Mouse (Mus musculus) limb, embryonic 13.5 days (tissue): ENCODE measurements at regions not wholly inside any gene's neighbourhood (a gene's known extent, or its start where the extent isn't known, plus 50 kb on each side); places are given as distances from the start of the nearest gene placed in this dataset.

Source experiments
- ATAC-seq: fragments of 200-750 bp; cut with Nextera tagmentation; 2 replicates; pipeline ENCODE4 v1.8.0; 2017; ENCODE audit warnings: low read depth, moderate number of reproducible peaks, moderate TSS enrichment; ENCODE audit not compliant: low FRiP score
- H3K27ac ChIP-seq: fragments of 300-500 bp; sonication (generic); 2 replicates; pipeline ENCODE4 v1.5.1; 2015; ENCODE audit warnings: inconsistent platforms, mild to moderate bottlenecking, moderate library complexity
- H3K27me3 ChIP-seq: fragments of 300-500 bp; sonication (generic); 2 replicates; pipeline ENCODE4 v1.6.1; 2015; ENCODE audit warnings: mild to moderate bottlenecking, inconsistent platforms
- H3K36me3 ChIP-seq: fragments of 300-500 bp; sonication (generic); 2 replicates; pipeline ENCODE4 v1.6.1; 2015; ENCODE audit warnings: inconsistent platforms, mild to moderate bottlenecking, moderate library complexity
- H3K4me1 ChIP-seq: fragments of 300-500 bp; sonication (generic); 2 replicates; pipeline ENCODE4 v1.6.1; 2015; ENCODE audit warnings: inconsistent platforms
- H3K4me2 ChIP-seq: fragments of 300-500 bp; sonication (generic); replicated peaks from 2 replicates; pipeline ENCODE4 v1.6.1; 2015; ENCODE audit warnings: inconsistent platforms, mild to moderate bottlenecking, moderate library complexity
- H3K4me3 ChIP-seq: fragments of 300-500 bp; sonication (generic); 2 replicates; pipeline ENCODE4 v1.5.1; 2015; ENCODE audit warnings: moderate library complexity, mild to moderate bottlenecking, inconsistent platforms
- H3K9ac ChIP-seq: fragments of 300-500 bp; sonication (generic); 2 replicates; pipeline ENCODE4 v1.6.1; 2015; ENCODE audit warnings: mild to moderate bottlenecking, inconsistent platforms
- H3K9me3 ChIP-seq: fragments of 300-500 bp; sonication (generic); 2 replicates; pipeline ENCODE4 v1.6.1; 2016; ENCODE audit warnings: inconsistent platforms
- WGBS: fragments of 180-500 bp; shearing (Covaris S2); methylation state at CpG from one replicate; pipeline ENCODE4 v1.1.7; 2015; 5-methylcytosine and 5-hydroxymethylcytosine counted together

- H3K27me3 ChIP-seq = no peaks in the 10 kb centered on the region
- H3K27ac ChIP-seq = no peak overlapping the region
- no peak overlapping the region for H3K4me2 ChIP-seq
- H3K9ac ChIP-seq = no peak overlapping the region
- WGBS = 86% methylated on average over 2 of the region's 2 CpGs
- H3K4me3 ChIP-seq = no peak overlapping the region
- H3K4me1 ChIP-seq = peaks cover 5% of the 10 kb centered on the region
- no peak for ATAC-seq
- H3K36me3 ChIP-seq = no peaks in the 10 kb centered on the region
- H3K9me3 ChIP-seq = no peaks in the 10 kb centered on the region
These were observed 645.4 kb upstream of the Gm10131 start for GRCm38 (mm10) chr8:34756916-34757315.

DNA sequence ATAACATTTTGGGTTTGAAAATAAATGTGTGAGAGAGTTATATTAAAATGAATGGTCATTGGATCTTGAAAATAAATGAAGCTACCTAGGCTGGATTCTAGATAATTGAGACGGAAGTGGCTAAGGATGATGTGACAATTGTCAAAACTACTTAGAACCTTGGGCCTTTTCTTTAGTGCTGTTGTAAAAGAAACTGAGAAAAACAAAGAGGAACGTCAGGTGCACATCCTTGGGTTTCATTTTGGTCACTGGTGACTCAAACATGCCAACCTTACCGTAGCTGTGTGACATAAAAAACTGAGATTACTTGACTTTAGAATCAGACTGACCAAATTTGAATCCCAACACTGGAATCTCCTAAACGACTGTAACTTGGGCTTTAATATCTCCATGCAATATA lies 644.6 kb upstream of the Gm10131 start:
- H3K36me3 ChIP-seq = no peaks in the 10 kb centered on the region
- ATAC-seq = no peak
- WGBS = 89% methylated on average over 4 of the region's 4 CpGs

DNA sequence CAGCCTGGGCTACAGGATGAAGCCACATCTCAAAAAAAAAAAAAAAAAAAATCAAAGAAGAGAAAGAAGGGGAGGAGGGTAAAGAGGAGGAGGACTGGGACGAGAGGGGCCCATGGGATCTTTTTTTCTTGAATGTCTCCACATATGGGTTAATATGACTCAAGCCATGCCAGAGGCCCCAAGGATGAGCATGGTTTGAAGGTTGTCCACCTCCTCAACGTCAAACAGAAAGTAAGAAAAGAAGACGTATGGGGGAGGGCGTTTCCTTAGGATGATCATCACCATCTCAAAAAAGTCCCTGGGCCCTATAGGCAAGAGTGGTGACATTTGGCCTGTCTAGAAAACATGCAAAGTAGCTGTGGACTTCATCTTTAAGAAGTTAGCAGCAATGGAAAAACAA lies 643.9 kb upstream of the Gm10131 start:
- H3K4me3 ChIP-seq = no peak overlapping the region
- H3K27me3 ChIP-seq = no peaks in the 10 kb centered on the region
- H3K27ac ChIP-seq = no peak overlapping the region
- no peaks in the 10 kb centered on the region for H3K36me3 ChIP-seq
- 86% methylated on average over 4 of the region's 4 CpGs for WGBS
- no peak overlapping the region for H3K9ac ChIP-seq
- H3K4me1 ChIP-seq = no peaks in the 10 kb centered on the region
- no peak for ATAC-seq
- no peaks in the 10 kb centered on the region for H3K9me3 ChIP-seq
- no peak overlapping the region for H3K4me2 ChIP-seq

More for the DNA sequence above, 644.6 kb upstream of the Gm10131 start:
- Histone ChIP-seq H3K4me2 (no peak overlapping the region), H3K4me1 (peaks cover 2% of the 10 kb centered on the region), H3K4me3 (no peak overlapping the region), H3K9me3 (no peaks in the 10 kb centered on the region), H3K27me3 (no peaks in the 10 kb centered on the region), H3K27ac (no peak overlapping the region), H3K9ac (no peak overlapping the region)

DNA sequence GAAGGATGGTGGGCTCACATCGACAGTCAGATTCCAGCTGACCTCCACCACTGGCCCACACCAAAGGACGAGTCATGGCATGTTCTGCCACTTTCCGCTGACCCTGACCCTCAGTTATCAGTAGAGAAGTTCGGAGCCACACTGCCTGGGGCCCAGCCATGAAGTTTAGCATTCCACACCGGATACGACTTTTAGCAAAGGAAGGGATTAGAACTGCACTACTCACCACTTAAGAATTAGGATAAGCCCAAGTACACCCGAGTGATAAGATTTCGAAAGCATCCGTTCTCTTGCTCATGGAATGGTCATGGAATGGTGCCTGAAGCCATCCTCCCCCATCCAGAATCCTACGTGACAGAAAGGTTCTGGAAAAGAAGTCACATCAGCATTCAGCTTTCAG lies 641.5 kb upstream of the Gm10131 start:
- no peak for ATAC-seq
- Histone ChIP-seq H3K4me3 (no peak overlapping the region), H3K27ac (no peak overlapping the region), H3K27me3 (no peaks in the 10 kb centered on the region), H3K9me3 (no peaks in the 10 kb centered on the region), H3K9ac (no peak overlapping the region), H3K4me1 (no peaks in the 10 kb centered on the region), H3K4me2 (no peak overlapping the region), H3K36me3 (no peaks in the 10 kb centered on the region)
- WGBS = 66% methylated on average over 10 of the region's 10 CpGs

GRCm38 (mm10) chr8:34748521-34748920 lies 637.0 kb upstream of the Gm10131 start:
- no peak overlapping the region for H3K9ac ChIP-seq
- H3K36me3 ChIP-seq = no peaks in the 10 kb centered on the region
- H3K9me3 ChIP-seq = no peaks in the 10 kb centered on the region
- H3K27me3 ChIP-seq = no peaks in the 10 kb centered on the region
- no peak for ATAC-seq
- no peak overlapping the region for H3K4me2 ChIP-seq
- no peaks in the 10 kb centered on the region for H3K4me1 ChIP-seq
- H3K4me3 ChIP-seq = no peak overlapping the region
- WGBS = 72% methylated on average over 8 of the region's 8 CpGs
- H3K27ac ChIP-seq = no peak overlapping the region

GRCm38 (mm10) chr8:34745706-34746105 lies 634.2 kb upstream of the Gm10131 start:
- no peak for ATAC-seq

DNA sequence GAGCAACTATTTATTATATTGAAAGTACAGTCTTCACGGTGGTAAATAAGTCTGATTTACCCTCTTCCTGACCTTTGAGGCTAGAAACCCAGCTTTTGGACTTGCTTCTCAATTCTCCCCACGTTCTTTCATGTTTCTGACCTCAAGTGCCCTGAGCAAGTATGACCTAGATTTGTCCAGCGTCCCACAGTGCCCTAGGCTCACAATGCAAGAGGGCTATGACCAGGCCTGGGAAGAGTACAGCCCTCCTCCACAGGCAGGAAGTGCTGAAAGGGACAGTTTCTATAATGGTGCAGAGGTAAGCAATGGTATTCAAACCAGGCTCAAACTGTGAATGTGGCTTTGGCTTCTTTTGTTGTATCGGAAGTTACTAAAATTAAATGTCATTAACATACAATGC lies 633.1 kb upstream of the Gm10131 start:
- Histone ChIP-seq H3K27me3 (no peaks in the 10 kb centered on the region), H3K36me3 (no peaks in the 10 kb centered on the region), H3K4me2 (no peak overlapping the region), H3K4me1 (peaks cover 4% of the 10 kb centered on the region; the same call in 1 of the 2 replicates), H3K9me3 (no peaks in the 10 kb centered on the region), H3K4me3 (no peak overlapping the region), H3K27ac (no peak overlapping the region), H3K9ac (no peak overlapping the region)
- no peak for ATAC-seq
- WGBS = 60% methylated on average over 4 of the region's 4 CpGs

More at GRCm38 (mm10) chr8:34745706-34746105, 634.2 kb upstream of the Gm10131 start:
- no peak overlapping the region for H3K27ac ChIP-seq
- H3K27me3 ChIP-seq = no peaks in the 10 kb centered on the region
- H3K4me1 ChIP-seq = peaks cover 4% of the 10 kb centered on the region; the same call in 1 of the 2 replicates
- no peak overlapping the region for H3K9ac ChIP-seq
- no peaks in the 10 kb centered on the region for H3K9me3 ChIP-seq
- no peak overlapping the region for H3K4me2 ChIP-seq
- H3K4me3 ChIP-seq = no peak overlapping the region
- 91% methylated on average over 7 of the region's 7 CpGs for WGBS
- no peaks in the 10 kb centered on the region for H3K36me3 ChIP-seq

GRCm38 (mm10) chr8:34744179-34744578 lies 632.6 kb upstream of the Gm10131 start:
- no peak for ATAC-seq
- Histone ChIP-seq H3K27ac (no peak overlapping the region), H3K36me3 (no peaks in the 10 kb centered on the region), H3K9ac (no peak overlapping the region), H3K4me1 (peaks cover 4% of the 10 kb centered on the region; the same call in 1 of the 2 replicates), H3K4me2 (no peak overlapping the region), H3K4me3 (no peak overlapping the region), H3K9me3 (no peaks in the 10 kb centered on the region), H3K27me3 (no peaks in the 10 kb centered on the region)

GRCm38 (mm10) chr8:34743137-34743536 lies 631.6 kb upstream of the Gm10131 start:
- 66% methylated on average over 6 of the region's 6 CpGs for WGBS

DNA sequence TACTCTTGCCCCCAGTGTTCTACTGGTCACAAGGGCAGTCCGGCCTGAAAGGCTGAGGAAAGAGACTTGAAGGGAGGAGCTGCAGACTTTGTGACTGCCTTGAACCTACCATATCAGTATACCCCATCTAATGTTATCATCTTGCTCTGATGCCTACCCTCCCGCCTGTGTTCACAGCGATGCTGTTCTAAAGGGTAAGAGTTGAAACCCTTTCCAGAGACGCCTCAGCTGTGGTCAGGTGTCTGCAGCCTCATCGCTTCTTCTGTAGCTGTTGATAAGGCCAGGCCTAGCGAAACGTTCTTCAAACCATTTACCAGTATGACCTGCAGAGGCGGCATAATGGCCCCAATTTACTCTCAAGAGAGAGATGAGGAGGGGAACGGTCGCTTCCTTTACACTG lies 629.3 kb upstream of the Gm10131 start:
- Histone ChIP-seq H3K4me1 (peaks cover 4% of the 10 kb centered on the region; the same call in 1 of the 2 replicates), H3K36me3 (no peaks in the 10 kb centered on the region), H3K9ac (no peak overlapping the region), H3K4me2 (no peak overlapping the region), H3K27me3 (no peaks in the 10 kb centered on the region), H3K9me3 (peaks cover 4% of the 10 kb centered on the region; the same call in 1 of the 2 replicates), H3K4me3 (no peak overlapping the region), H3K27ac (no peak overlapping the region)
- 75% methylated on average over 10 of the region's 10 CpGs for WGBS
- ATAC-seq = no peak

More at GRCm38 (mm10) chr8:34743137-34743536, 631.6 kb upstream of the Gm10131 start:
- H3K4me3 ChIP-seq = no peak overlapping the region
- peaks cover 4% of the 10 kb centered on the region; the same call in 1 of the 2 replicates for H3K4me1 ChIP-seq
- H3K9me3 ChIP-seq = no peaks in the 10 kb centered on the region
- H3K4me2 ChIP-seq = no peak overlapping the region
- H3K36me3 ChIP-seq = no peaks in the 10 kb centered on the region
- no peak for ATAC-seq
- H3K9ac ChIP-seq = no peak overlapping the region
- H3K27me3 ChIP-seq = no peaks in the 10 kb centered on the region
- H3K27ac ChIP-seq = no peak overlapping the region

DNA sequence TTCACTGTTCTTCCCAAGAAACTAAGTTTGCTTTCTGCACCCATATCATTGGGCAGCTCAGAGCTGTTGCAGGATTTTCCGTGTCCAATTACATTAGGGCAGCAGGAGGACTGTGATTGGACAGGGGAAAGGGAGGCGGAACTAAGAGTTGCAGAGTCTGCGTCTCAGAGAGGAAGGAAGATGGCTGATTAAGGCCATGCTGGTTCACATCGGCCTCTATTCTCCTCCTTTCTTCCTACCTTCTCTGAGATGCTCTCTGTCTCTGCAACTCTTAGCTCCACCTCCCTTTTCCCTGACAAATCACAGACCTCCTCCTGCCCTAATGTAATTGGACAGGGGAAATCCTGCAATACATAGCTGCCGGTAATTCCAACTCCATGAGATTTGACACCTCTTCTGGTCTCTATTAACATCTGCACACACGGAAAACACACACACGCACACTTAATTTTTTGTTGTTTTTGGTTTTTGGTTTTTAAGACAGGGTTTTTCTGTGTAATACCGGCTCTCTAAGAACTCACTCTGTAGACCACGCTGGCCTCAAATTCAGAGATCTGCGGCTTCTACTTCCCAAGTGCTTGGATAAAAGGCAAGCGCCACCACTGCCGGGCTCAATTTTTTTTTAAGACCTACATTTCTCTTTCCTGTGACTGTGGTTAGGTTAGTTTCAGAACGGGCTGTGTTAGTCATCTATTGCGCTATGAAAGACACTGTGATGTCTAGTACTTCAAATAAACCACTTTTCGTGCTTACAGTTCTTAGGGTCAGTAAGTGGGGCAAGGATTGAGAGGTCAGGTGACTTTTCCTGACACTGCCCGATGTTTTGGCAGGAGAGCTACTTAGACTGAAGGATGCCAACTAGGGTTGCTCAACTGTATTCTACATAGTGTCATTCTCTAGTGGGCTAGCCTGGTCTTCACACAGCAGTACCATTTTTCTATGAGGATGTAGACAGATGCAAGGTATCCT lies 628.6 kb upstream of the Gm10131 start:
- no peaks in the 10 kb centered on the region for H3K27me3 ChIP-seq
- peaks cover 4% of the 10 kb centered on the region; the same call in 1 of the 2 replicates for H3K9me3 ChIP-seq
- no peak overlapping the region for H3K4me3 ChIP-seq
- no peaks in the 10 kb centered on the region for H3K36me3 ChIP-seq
- peaks cover 4% of the 10 kb centered on the region; the same call in 1 of the 2 replicates for H3K4me1 ChIP-seq
- H3K9ac ChIP-seq = no peak overlapping the region
- WGBS = 86% methylated on average over 16 of the region's 16 CpGs
- no peak overlapping the region for H3K27ac ChIP-seq
- no peak overlapping the region for H3K4me2 ChIP-seq
- ATAC-seq = no peak

DNA sequence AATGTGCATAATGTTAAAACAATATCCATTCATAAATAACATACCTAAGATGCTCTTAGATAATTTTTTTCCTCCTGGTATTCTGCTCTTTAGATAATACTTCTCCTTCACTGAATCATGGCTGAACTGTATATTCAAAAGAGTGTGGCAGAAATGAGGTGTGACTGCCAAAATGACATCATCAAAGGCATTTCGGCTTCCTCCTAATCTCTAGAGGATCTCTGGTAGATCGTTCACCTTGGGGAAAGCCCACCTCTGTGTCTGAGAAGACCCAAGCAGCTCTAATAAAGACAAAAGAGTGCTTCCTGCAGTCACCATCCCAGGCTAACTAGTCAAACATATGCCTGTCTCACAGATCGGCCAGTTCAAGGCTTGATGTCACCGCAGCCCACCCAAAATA lies 624.7 kb upstream of the Gm10131 start:
- WGBS = 70% methylated on average over 4 of the region's 4 CpGs
- no peaks in the 10 kb centered on the region for H3K36me3 ChIP-seq
- peaks cover 4% of the 10 kb centered on the region; the same call in 1 of the 2 replicates for H3K9me3 ChIP-seq
- ATAC-seq = no peak
- H3K4me2 ChIP-seq = no peak overlapping the region
- H3K4me3 ChIP-seq = no peak overlapping the region
- H3K4me1 ChIP-seq = no peaks in the 10 kb centered on the region
- H3K27me3 ChIP-seq = no peaks in the 10 kb centered on the region
- no peak overlapping the region for H3K27ac ChIP-seq
- H3K9ac ChIP-seq = no peak overlapping the region
